Mouse (Mus musculus): ENCODE measurements around the gene Gm27021.

The Gm27021 gene

DNA sequence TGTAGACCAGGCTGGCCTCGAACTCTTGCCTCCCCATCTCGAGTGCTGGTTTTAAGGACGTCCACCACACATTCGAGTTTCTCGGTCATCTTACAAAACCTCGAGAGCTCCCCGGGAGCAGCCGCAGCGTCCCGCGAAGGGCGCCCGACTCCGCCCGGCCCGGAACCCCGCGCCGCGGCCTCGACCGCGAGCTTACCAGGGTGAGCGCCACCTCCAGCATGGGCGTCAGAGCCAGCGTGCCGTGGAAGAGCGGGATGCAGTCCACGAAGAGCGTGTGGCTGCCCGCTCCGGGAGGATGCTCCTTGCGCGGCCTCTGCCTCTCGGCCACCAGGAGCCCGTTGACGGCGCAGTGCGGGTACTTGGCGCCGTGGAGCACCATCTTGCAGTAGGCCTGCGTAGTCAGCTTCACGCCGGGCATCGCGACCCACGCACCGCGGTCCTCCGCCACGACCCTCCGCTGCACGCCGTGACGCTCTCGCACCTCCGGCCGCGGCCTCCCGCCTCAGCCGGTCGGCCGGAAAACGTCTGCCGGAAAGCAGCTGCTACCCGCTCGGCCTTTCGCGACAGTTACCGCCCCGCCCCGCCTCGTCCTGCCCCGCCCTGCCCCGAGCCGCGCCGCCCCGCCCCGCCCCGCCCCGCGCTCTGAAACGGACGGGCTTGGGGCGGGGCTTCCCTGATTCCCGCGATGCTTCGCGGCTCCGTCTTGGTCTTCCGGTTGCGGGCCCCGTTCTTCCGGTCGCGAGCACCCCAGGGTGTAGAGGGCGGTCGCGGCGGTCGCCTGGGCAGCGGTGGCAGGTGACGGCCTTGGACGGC, at the start of gene Gm27021, which contains the start of gene Cox4i1:
Gene Gm27021, minus strand, starts transcription at position 519 of the 813 bp plus-strand sequence.
Gene Cox4i1, plus strand, starts transcription at position 662 of the 813 bp plus-strand sequence.
- H3K4me1 ChIP-seq (replicated peaks; ENCODE audit: low read depth, low read length), result peaks cover 80% of the 10 kb centered on the region
- peaks cover 74% of the 10 kb centered on the region for H3K36me3 ChIP-seq (ENCODE audit: insufficient read depth, low read length)
- H3K27me3 ChIP-seq (ENCODE audit: insufficient read depth, low read length), result no peaks in the 10 kb centered on the region
- TF ChIP-seq POU5F1 (IDR thresholded peaks at IDR 0.05; ENCODE audit: borderline replicate concordance, low read length), result no peak
- no peak for TF ChIP-seq CTCF (conservative IDR thresholded peaks at IDR 0.05; ENCODE audit: low read length)
- no peak for TF ChIP-seq NANOG (IDR thresholded peaks at IDR 0.05; ENCODE audit: borderline replicate concordance, low read length)
- no peaks in the 10 kb centered on the region for H3K9me3 ChIP-seq (ENCODE audit: low read length)
- H3K4me3 ChIP-seq (replicated peaks; ENCODE audit: low read length), result peak within 1 kb of the TSS; percentile 100

DNA sequence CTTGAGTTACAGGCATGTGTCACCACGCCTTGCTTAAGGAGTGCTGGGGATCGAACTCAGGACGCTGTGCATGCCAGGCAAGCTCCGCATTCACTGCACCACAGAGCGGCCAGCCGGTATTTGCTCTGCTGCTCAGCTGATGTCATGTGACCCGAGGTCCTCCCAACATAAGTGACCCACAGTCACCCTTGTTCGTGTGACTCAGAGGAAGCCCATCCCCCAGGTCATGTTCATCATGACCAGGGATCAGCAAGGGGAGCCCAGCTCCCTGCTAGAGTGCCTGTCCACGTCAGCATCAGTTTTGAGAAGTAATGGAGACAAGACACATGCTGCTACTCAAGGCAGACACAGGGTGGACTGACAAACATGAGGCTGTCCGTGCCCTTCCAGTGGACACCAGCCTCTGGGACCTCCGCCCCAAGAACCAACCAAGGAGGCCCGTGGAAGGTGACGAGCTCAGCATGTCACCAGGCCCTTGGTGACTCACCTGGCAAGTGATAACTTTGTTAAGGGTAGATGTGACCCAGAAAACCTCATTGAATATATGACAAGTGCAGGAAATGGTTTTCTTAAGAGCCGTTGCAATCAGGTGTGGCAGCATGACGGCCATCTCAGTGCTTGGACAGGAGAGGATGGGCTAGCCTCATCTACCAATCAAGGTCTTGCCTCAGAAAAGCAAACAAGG, 48.3 kb upstream of the Gm27021 start:
- H3K4me3 ChIP-seq (replicated peaks; ENCODE audit: low read length), result no peak overlapping the region
- peaks cover 10% of the 10 kb centered on the region for H3K27me3 ChIP-seq (ENCODE audit: insufficient read depth, low read length)
- H3K36me3 ChIP-seq (ENCODE audit: insufficient read depth, low read length), result no peaks in the 10 kb centered on the region
- H3K4me1 ChIP-seq (replicated peaks; ENCODE audit: low read depth, low read length), result no peaks in the 10 kb centered on the region
- TF ChIP-seq CTCF (conservative IDR thresholded peaks at IDR 0.05; ENCODE audit: low read length) (no peak), POU5F1 (IDR thresholded peaks at IDR 0.05; ENCODE audit: borderline replicate concordance, low read length) (no peak), NANOG (IDR thresholded peaks at IDR 0.05; ENCODE audit: borderline replicate concordance, low read length) (no peak)
- H3K9me3 ChIP-seq (ENCODE audit: low read length), result no peaks in the 10 kb centered on the region

DNA sequence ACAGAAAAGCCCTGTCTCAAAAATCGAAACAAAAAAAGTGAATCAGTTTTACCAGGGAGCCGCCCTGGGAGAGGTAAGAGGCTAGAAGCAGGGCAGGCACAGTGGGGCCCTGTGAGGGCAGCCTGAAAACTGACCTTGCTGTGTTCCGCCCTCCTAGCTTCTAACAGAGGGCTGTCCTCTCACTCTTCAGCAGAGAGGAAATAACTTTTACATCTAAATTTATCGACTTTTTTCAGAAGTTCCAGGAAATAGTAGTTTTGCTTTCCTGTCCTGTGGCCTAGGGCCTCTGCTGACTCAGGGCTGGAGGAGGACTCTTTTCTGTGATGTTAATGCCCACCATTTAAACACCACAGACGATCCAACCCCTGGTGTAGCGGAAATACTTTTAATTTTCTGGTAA, 47.3 kb upstream of the Gm27021 start:
- no peaks in the 10 kb centered on the region for H3K36me3 ChIP-seq (ENCODE audit: insufficient read depth, low read length)
- no peak overlapping the region for H3K4me3 ChIP-seq (replicated peaks; ENCODE audit: low read length)
- no peak for TF ChIP-seq NANOG (IDR thresholded peaks at IDR 0.05; ENCODE audit: borderline replicate concordance, low read length)
- no peak for TF ChIP-seq CTCF (conservative IDR thresholded peaks at IDR 0.05; ENCODE audit: low read length)
- TF ChIP-seq POU5F1 (IDR thresholded peaks at IDR 0.05; ENCODE audit: borderline replicate concordance, low read length), result no peak
- no peaks in the 10 kb centered on the region for H3K9me3 ChIP-seq (ENCODE audit: low read length)
- H3K27me3 ChIP-seq (ENCODE audit: insufficient read depth, low read length), result peaks cover 4% of the 10 kb centered on the region; the same call in 1 of the 2 replicates
- H3K4me1 ChIP-seq (replicated peaks; ENCODE audit: low read depth, low read length), result no peaks in the 10 kb centered on the region

DNA sequence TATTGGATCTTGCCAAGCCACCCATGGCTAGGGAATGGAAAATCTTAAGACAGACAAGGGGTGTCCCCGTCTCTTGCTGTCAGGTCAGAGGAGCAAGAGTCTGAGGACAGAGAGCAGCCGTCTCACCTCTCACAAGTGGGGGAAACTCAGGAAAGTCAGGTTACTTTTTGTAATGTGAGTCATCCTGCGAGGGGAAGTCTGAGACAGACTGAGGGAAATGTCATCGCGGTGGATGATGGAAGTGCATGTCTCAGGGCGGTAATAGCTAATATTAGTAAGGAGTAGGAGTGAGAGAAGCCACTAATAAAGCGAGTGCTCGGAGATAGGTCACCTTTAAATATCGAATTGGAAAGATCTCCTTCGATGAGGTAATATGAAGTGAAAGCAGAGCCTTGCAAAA, 41.3 kb upstream of the Gm27021 start:
- H3K4me1 ChIP-seq (replicated peaks; ENCODE audit: low read depth, low read length), result peaks cover 14% of the 10 kb centered on the region
- H3K4me3 ChIP-seq (replicated peaks; ENCODE audit: low read length), result no peak overlapping the region
- H3K9me3 ChIP-seq (ENCODE audit: low read length), result no peaks in the 10 kb centered on the region
- no peak for TF ChIP-seq POU5F1 (IDR thresholded peaks at IDR 0.05; ENCODE audit: borderline replicate concordance, low read length)
- TF ChIP-seq CTCF (conservative IDR thresholded peaks at IDR 0.05; ENCODE audit: low read length), result no peak
- TF ChIP-seq NANOG (IDR thresholded peaks at IDR 0.05; ENCODE audit: borderline replicate concordance, low read length), result no peak
- peaks cover 21% of the 10 kb centered on the region for H3K27me3 ChIP-seq (ENCODE audit: insufficient read depth, low read length)
- no peaks in the 10 kb centered on the region for H3K36me3 ChIP-seq (ENCODE audit: insufficient read depth, low read length)

DNA sequence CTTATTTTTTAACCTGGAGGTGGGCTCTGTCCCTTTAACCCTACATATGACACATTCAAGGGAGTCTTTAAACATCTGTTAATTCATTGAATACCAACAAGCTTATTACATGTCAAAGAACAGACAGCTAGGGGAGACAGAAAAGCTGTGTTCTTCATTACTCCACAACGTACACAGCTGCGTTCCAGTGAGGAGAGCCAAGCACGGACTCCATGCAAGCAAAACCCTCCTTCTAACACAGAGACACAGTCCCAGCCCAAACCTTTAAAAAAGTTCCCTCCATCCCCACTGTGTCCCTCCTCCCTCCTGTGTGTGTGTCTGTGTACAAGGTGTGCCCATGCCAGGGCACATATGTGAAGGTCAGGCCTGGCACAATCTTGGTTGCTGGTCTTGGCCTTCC, 38.3 kb upstream of the Gm27021 start:
- TF ChIP-seq NANOG (IDR thresholded peaks at IDR 0.05; ENCODE audit: borderline replicate concordance, low read length), result no peak
- no peak for TF ChIP-seq POU5F1 (IDR thresholded peaks at IDR 0.05; ENCODE audit: borderline replicate concordance, low read length)
- no peak for TF ChIP-seq CTCF (conservative IDR thresholded peaks at IDR 0.05; ENCODE audit: low read length)
- H3K4me3 ChIP-seq (replicated peaks; ENCODE audit: low read length), result no peak overlapping the region
- H3K4me1 ChIP-seq (replicated peaks; ENCODE audit: low read depth, low read length), result peaks cover 23% of the 10 kb centered on the region
- no peaks in the 10 kb centered on the region for H3K9me3 ChIP-seq (ENCODE audit: low read length)
- peaks cover 42% of the 10 kb centered on the region for H3K27me3 ChIP-seq (ENCODE audit: insufficient read depth, low read length)
- no peaks in the 10 kb centered on the region for H3K36me3 ChIP-seq (ENCODE audit: insufficient read depth, low read length)

DNA sequence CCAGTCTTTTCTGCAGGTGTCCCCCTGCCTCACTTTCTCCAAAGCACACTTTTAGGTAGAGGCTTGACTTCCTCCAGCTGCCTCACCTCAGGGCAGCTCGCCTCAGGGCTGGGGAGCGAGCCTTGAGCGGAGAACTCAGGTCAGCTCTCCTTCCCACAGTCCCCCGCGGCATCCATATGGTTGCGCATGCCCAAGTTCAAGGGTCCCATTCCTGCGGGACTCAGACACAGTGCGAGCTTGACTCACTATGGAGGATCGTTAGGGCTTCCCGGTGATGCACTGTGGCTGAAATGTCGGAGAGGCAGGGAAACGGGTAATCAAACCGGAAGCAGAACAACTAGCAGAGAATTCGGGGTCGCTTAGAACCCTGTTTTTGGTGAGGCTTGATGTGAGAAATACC, 37.3 kb upstream of the Gm27021 start:
- Histone ChIP-seq H3K4me1 (replicated peaks; ENCODE audit: low read depth, low read length) (peaks cover 23% of the 10 kb centered on the region), H3K27me3 (ENCODE audit: insufficient read depth, low read length) (peaks cover 52% of the 10 kb centered on the region), H3K4me3 (replicated peaks; ENCODE audit: low read length) (peak overlapping the region; percentile 68), H3K9me3 (ENCODE audit: low read length) (no peaks in the 10 kb centered on the region), H3K36me3 (ENCODE audit: insufficient read depth, low read length) (no peaks in the 10 kb centered on the region)
- TF ChIP-seq POU5F1 (IDR thresholded peaks at IDR 0.05; ENCODE audit: borderline replicate concordance, low read length) (no peak), NANOG (IDR thresholded peaks at IDR 0.05; ENCODE audit: borderline replicate concordance, low read length) (no peak), CTCF (conservative IDR thresholded peaks at IDR 0.05; ENCODE audit: low read length) (no peak)

DNA sequence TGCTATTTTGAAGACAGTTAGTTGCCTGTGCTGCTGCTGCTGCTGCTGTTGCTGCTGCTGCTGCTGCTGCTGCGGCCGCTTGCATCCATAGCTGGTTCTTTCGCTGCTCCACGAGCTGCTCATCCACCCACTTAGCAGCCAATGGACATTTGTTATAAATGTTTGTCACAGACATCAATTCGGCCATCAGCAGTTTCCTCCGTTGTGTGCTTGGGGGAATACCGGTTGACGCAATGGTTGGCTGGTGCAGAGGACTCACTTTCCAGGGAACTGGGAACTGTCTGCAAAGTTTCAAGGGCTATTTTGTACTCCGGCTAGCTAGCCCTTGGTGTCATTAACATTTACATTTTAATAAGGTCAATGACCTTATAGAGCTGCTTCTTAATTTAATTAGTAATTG, 36.3 kb upstream of the Gm27021 start:
- H3K4me3 ChIP-seq (replicated peaks; ENCODE audit: low read length), result no peak overlapping the region
- H3K36me3 ChIP-seq (ENCODE audit: insufficient read depth, low read length), result no peaks in the 10 kb centered on the region
- H3K4me1 ChIP-seq (replicated peaks; ENCODE audit: low read depth, low read length), result peaks cover 23% of the 10 kb centered on the region
- no peak for TF ChIP-seq NANOG (IDR thresholded peaks at IDR 0.05; ENCODE audit: borderline replicate concordance, low read length)
- TF ChIP-seq CTCF (conservative IDR thresholded peaks at IDR 0.05; ENCODE audit: low read length), result no peak
- TF ChIP-seq POU5F1 (IDR thresholded peaks at IDR 0.05; ENCODE audit: borderline replicate concordance, low read length), result no peak
- H3K9me3 ChIP-seq (ENCODE audit: low read length), result no peaks in the 10 kb centered on the region
- peaks cover 58% of the 10 kb centered on the region for H3K27me3 ChIP-seq (ENCODE audit: insufficient read depth, low read length)

DNA sequence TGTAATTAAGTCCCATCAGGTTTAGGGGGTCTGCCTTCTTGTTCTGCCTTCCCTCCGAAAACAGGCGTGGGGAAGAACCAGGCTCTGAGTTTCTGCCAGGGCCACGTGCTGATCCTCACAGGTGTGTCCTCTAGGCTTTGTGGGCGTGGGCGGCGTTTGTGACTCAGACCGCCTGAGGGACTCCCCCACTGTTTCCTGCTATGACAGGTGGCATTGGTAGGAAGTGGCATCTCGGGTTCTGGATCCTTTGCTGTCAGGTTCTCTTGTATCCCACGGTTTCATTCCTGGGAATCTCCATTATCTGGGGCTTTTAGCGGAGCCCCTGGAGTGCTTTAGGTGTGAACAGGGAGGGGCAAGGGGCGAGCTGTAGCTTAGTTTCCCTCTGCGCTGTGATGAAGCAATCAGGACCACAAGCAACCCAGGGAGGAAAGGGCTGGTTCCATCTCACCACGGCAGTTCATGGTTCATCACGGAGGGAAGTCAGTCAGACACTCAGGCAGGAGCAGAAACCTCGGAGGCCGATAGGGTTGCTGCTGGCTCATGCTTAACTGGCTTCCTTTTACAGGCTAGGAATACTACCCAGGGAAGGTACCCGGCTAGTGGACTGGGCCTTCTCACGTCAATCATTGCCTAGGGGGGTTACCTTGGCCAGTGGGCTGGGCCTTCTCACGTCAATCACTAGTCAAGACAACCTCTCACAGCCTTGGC, 34.0 kb upstream of the Gm27021 start:
- H3K9me3 ChIP-seq (ENCODE audit: low read length), result no peaks in the 10 kb centered on the region
- TF ChIP-seq NANOG (IDR thresholded peaks at IDR 0.05; ENCODE audit: borderline replicate concordance, low read length), result no peak
- no peaks in the 10 kb centered on the region for H3K36me3 ChIP-seq (ENCODE audit: insufficient read depth, low read length)
- H3K4me1 ChIP-seq (replicated peaks; ENCODE audit: low read depth, low read length), result peaks cover 23% of the 10 kb centered on the region
- H3K27me3 ChIP-seq (ENCODE audit: insufficient read depth, low read length), result peaks cover 48% of the 10 kb centered on the region
- H3K4me3 ChIP-seq (replicated peaks; ENCODE audit: low read length), result peak overlapping the region; percentile 26; the same call in 1 of the 2 replicates
